Mouse (Mus musculus) cortical plate, adult 2 months (tissue): ENCODE results near the gene Dnah7a. TPM values are rescaled to one million over a fixed set of nuclear protein-coding genes. Genes with fewer than 3 reads are reported as not detected.
"Not testable (repeated sequence)": the region's sequence is repeated elsewhere in the genome, so short reads cannot be mapped to it uniquely, and the experiment has no call there.

ENCODE experiments used
- H3K27ac ChIP-seq: fragments of 200-500 bp; 2 replicates; pipeline ENCODE4 v1.5.1; 2012; ENCODE audit warnings: low read length, control low read depth, inconsistent platforms; ENCODE audit not compliant: insufficient read depth
- H3K4me1 ChIP-seq: fragments of 200-500 bp; 2 replicates; pipeline ENCODE4 v1.6.1; 2011; ENCODE audit warnings: low read length; ENCODE audit not compliant: control insufficient read depth, insufficient read depth
- H3K4me3 ChIP-seq: fragments of 200-500 bp; 2 replicates; pipeline ENCODE4 v1.5.1; 2011; ENCODE audit warnings: mild to moderate bottlenecking, low read length, control low read depth; ENCODE audit not compliant: insufficient read depth
- CTCF ChIP-seq: fragments of 200-500 bp; IDR thresholded peaks from 2 replicates; pipeline ENCODE4 v1.5.1; 2011; ENCODE audit warnings: mild to moderate bottlenecking, control low read depth, low read length; ENCODE audit not compliant: insufficient read depth; ENCODE audit errors: extremely low read depth
- POLR2A ChIP-seq: fragments of 200-500 bp; IDR thresholded peaks from 2 replicates; pipeline ENCODE4 v1.6.1; 2011; ENCODE audit warnings: mild to moderate bottlenecking, low read length, control low read depth; ENCODE audit not compliant: insufficient read depth; ENCODE audit errors: extremely low read depth
- polyA plus RNA-seq: library from polyadenylated mRNA; depleted of rRNA; stranded (reverse); fragments of >200 nt; gene quantifications from 2 replicates; pipeline ENCODE4 v1.2.3, GENCODE M21; 2012

The Dnah7a gene
- polyA plus RNA-seq, 1 experiment, result 5.4 TPM

DNA sequence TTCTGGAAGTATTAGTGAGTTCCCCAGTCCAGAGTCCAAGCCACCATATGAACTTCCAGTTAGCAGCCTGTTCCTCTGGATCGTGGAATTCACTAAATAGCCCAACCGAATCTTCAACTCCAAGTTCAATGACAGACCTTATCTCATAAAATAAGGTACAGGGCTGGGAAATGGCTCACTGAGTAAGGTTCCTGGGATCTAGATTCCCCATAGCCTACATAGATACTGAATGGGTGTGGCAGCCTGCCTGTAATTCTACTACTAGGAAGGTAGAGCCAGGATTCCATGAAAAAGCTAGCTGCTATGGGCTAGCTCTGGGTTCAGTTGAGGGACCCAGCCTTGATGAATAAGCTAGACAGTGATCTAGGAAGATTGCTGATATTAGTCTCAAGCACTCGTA lies 30.0 kb upstream of the Dnah7a start:
- no peaks in the 10 kb centered on the region for H3K4me1 ChIP-seq
- TF ChIP-seq POLR2A (no peak), CTCF (no peak)
- no peak overlapping the region for H3K27ac ChIP-seq
- H3K4me3 ChIP-seq, result no peak overlapping the region

DNA sequence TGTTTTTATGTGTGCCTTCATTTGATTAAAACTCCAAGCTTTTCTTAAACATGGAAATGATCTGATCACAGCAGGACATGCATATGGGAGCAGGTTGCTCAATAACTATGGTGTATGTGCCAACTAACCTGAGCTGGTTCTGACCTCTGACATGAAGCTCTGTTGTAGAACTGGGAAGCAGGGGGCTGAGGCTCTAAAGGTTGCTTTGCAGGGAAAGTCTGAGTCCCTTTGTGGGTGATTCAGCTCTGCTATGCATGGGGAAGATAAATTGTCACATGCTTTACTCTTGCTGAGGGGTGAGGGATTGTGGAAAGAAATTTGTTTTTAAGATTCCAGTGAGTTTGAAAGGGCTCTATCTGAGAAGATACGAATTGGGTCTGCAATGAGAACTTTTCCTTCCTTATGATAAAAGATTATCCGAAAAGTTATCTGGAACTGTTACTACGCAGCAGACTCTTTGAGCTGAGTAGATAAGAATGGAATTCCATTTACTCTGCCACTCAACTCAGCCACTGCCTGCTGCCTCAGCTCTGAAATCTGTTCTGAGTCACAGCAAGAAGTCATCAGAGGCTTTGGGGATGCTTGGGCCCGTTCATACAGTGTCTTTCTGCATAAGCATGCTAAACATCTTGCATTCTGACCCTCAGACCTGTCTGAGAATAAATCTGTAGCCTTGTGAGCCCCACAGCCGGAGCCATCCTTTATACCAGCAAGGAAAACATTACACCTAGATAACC lies 22.1 kb upstream of the Dnah7a start:
- Histone ChIP-seq H3K4me1 (no peaks in the 10 kb centered on the region), H3K27ac (no peak overlapping the region), H3K4me3 (no peak overlapping the region)
- TF ChIP-seq POLR2A, result no peak
- TF ChIP-seq CTCF, result no peak

DNA sequence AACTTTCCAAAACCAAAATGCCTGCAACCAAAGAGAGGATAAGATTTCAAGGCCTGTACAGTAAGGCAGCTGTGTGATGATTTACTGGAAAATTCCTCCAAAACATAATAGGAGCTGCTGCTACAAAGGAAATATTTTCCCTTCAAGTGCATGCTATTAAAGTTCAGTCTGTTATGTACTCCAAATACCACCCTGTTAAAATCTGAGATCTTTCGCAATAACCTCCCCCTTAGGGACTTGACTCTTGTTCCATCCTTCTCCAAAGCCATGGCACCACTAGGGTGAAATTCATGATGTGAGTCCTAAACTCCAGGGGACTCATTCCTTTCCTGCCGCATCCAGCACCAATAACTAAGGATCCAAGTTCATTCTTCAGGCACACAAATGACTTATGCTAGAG lies 20.3 kb upstream of the Dnah7a start:
- Histone ChIP-seq H3K4me3 (no peak overlapping the region), H3K4me1 (no peaks in the 10 kb centered on the region)
- TF ChIP-seq CTCF (no peak), POLR2A (no peak)

DNA sequence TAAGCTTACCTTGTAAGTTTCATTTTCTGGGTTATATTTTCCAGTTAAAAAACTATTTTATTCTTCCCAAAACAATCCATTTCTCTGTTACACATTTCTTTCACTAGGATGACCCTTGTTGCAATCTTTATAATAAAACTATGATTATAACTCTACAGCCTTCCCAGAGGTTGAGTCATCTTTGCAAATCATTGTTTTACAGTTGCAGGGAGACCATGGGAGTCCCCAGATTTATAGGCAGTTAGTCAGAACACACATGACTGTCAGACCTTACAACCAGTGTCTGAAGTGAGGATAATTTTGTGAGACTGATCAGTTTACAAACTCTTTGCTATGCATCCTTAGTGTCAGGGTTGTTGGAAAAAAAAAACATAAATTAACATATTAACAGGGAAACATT lies 14.8 kb upstream of the Dnah7a start:
- Histone ChIP-seq H3K4me1 (no peaks in the 10 kb centered on the region), H3K27ac (no peak overlapping the region)
- TF ChIP-seq POLR2A (no peak), CTCF (no peak)

More for the DNA sequence above, 20.3 kb upstream of the Dnah7a start:
- no peak overlapping the region for H3K27ac ChIP-seq

DNA sequence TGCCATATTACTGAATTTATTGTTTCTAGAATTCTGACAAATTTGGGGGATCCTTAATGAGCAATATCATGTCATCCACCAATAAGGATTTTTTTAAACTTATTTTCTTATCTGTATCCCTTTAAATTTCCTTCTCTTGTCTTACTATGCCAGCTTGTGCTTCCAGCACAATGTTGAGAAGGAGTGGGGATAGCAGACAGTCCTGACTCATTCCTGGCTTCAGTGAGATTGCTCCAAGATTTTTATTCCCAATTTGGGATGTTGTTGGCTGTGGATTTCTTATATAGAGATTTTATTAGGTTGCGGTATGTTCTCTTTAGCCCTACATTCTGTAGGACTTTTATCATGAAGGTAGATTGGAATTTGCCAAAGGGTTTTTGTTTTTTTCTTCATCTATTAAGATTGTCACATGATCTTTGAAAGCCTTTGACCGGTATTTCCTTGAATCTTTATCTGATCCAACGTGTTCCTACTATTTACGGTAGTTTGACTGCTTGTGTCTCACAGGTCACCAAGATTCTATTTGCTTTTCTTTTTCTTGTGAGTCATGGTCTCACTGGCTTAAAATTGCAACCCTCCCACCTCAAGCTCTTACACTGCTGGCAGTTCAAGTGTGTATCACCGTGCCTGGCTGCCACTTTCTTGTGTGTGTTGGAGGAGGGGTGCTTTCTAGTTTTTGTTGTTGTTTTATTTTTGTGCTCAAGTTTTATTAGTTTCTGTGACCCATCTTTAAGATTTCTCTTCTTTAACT lies 14.2 kb upstream of the Dnah7a start:
- H3K4me1 ChIP-seq, result no peaks in the 10 kb centered on the region
- no peak overlapping the region for H3K4me3 ChIP-seq
- H3K27ac ChIP-seq, result no peak overlapping the region
- no peak for TF ChIP-seq CTCF
- no peak for TF ChIP-seq POLR2A

More for the DNA sequence above, 14.8 kb upstream of the Dnah7a start:
- no peak overlapping the region for H3K4me3 ChIP-seq

DNA sequence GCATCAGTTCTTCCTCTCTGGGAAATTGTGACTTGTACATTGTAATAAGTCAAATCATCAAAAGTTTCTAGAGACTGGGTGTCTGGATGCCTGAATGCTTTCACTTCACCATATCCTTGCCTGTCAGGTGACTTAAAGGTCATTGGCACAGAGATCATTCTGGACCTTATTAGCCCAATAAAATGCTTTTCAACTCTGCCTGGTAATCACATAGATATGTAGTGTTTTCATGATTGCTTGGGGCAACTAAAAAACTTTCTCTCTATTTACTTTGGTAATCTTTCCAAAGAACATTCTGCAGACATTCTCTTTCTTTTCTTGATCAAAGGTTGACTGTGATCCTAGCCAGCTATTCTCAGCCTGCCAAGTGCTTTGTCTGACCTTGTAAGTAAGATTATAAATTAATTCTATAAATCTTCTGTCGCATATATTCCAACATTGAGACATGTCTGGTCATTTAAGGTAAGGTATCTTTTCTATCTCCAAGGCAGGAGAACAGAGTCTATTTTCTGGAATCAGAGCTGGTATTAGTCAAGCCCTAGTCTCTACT lies 9.5 kb upstream of the Dnah7a start:
- TF ChIP-seq CTCF, result no peak
- TF ChIP-seq POLR2A, result no peak
- no peak overlapping the region for H3K27ac ChIP-seq
- H3K4me1 ChIP-seq, result peaks cover 1% of the 10 kb centered on the region; the same call in 1 of the 2 replicates
- no peak overlapping the region for H3K4me3 ChIP-seq

DNA sequence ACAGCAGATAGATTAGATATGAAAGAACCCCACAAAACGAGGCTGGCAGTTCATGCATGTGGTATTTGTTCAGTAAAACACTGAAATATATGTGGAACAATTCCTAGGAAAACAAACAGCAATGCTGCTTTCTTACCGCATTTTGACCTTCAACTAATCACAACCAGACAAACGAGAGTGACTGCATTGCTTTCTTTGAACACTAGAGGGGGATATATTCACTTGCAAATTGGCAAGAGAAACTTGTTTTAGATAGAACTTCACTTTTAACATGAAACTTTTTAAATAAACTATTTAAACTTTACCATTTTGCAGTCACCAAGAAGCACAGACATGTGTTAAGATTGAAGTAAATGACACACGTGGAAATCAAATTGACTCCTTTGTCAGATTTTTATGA lies 8.9 kb upstream of the Dnah7a start:
- no peak overlapping the region for H3K4me3 ChIP-seq
- H3K27ac ChIP-seq, result no peak overlapping the region
- H3K4me1 ChIP-seq, result peaks cover 1% of the 10 kb centered on the region; the same call in 1 of the 2 replicates
- TF ChIP-seq POLR2A, result no peak
- no peak for TF ChIP-seq CTCF

DNA sequence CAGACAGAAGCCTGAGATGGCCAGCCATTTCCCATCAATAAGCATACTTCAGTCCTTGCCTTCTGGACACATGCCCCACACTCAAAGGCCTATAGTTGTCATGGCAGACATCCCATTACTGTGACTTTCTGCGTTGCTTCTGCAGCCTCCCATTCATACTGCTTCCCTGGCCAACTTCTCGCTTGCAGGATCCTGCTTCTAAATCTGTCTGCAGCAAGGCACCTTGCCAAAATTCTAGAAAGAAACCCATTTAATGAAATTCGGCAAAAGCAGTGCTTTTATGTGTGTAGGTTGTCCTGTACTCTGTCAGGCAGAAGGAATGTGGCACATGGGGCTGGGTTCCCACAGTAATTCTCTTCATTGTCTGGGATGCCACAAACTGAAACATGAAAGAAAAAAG lies 6.8 kb upstream of the Dnah7a start:
- H3K27ac ChIP-seq, H3K4me3 ChIP-seq, H3K4me1 ChIP-seq: not testable (repeated sequence)

DNA sequence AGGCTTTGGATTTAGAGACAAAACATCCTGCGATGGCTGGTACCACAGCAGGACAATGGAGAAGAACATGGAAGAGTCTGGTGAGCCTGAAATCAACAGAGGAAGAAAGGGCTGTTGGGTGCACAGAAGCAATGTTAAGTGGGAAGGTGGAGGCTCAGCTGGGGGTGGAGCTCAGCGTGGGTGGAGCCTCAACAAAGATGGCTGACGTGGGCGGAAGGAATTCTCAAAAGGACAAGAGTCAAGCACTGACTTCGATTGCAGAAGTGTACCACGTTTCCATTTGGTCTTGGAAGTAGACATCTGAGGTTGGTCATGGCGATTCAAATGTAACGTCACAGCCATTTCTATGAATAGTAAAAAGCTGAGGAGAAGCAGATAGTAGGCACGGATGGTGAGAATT lies 4.5 kb upstream of the Dnah7a start:
- no peak for TF ChIP-seq CTCF
- TF ChIP-seq POLR2A, result no peak
- H3K4me3 ChIP-seq, result no peak overlapping the region
- H3K27ac ChIP-seq, result no peak overlapping the region
- H3K4me1 ChIP-seq, result peaks cover 1% of the 10 kb centered on the region; the same call in 1 of the 2 replicates

DNA sequence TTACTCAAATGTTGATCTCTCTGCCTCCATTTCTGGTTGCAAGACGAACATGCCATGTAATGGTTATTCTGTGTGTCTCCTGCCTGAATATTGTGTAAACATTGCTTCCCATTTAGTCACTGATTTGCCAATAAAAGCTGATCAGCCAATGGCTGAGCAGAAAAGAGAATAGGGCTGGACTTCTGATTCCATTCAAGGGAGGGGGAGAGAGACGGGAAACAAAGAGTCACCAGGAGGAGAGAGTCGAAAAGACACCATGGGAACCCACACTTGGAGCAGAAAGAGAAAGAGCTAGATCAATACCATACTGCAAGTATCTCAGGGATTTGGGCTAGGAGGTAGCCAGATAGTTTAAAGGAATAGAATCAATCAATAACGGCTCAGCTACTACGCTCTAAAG lies 3.0 kb upstream of the Dnah7a start:
- H3K4me1 ChIP-seq, H3K4me3 ChIP-seq, H3K27ac ChIP-seq: not testable (repeated sequence)
